In genomic region chr11:101616948-101617767, GRCm38 (mm10) we compare ENCODE assay signal across 11 mouse cellular contexts. TPM values are rescaled to one million over a fixed set of nuclear protein-coding genes. Genes with fewer than 3 reads are reported as not detected.
DNase-seq lines count a peak whose midpoint lies in the region; ATAC-seq lines count a peak whose summit lies in the region.
"Had no signal": no experiment of that assay in that cellular context is flagged by ENCODE, and none has a peak within 500 bp of the region (broad histone marks: within the 10 kb centered on the region; RNA-seq: fewer than 3 reads in every experiment).

No protein-coding gene starts in this region.

- H3K9me3 ChIP-seq in erythroblast, embryonic 14.5 days (ENCODE audit: control insufficient read depth, low read length), result peaks cover 5% of the 10 kb centered on the region
- no peaks in the 10 kb centered on the region for H3K9me3 ChIP-seq in limb, embryonic 11.5 days (ENCODE audit: control insufficient read depth, low read length)
- H3K9me3 ChIP-seq in neural tube, embryonic 11.5 days (ENCODE audit: control insufficient read depth, low read length), result no peaks in the 10 kb centered on the region

- H3K9ac ChIP-seq in limb, embryonic 11.5 days (ENCODE audit: low read length), result no peak overlapping the region
- H3K9ac ChIP-seq in neural tube, embryonic 11.5 days (ENCODE audit: low read length), result no peak overlapping the region; the same call in 1 of the 2 replicates

- peaks cover 3% of the 10 kb centered on the region; the same call in 1 of the 2 replicates for H3K27me3 ChIP-seq in erythroblast, embryonic 14.5 days (ENCODE audit: control insufficient read depth)
- no peaks in the 10 kb centered on the region for H3K27me3 ChIP-seq in limb, embryonic 11.5 days (ENCODE audit: control insufficient read depth, insufficient read depth, low read length)
- H3K27me3 ChIP-seq in neural tube, embryonic 11.5 days (ENCODE audit: control insufficient read depth, insufficient read depth, low read length), result no peaks in the 10 kb centered on the region

- intact Hi-C loops in gastrocnemius, postnatal 36 days (cut with DNase I), result loop anchor here (1.0 kb wide), 1 partner anchor 101 kb away; no protein-coding TSS in a partner anchor

- H3K4me3 ChIP-seq in erythroblast, embryonic 14.5 days (replicated peaks), result peak overlapping the region; percentile 23
- no peak overlapping the region for H3K4me3 ChIP-seq in limb, embryonic 11.5 days (ENCODE audit: low read depth, low read length)
- no peak overlapping the region for H3K4me3 ChIP-seq in neural tube, embryonic 11.5 days (ENCODE audit: low read depth, low read length)

- H3K4me2 ChIP-seq in limb, embryonic 11.5 days (ENCODE audit: low read depth, severe bottlenecking), result peak overlapping the region; percentile 13; the same call in 1 of the 2 replicates
- H3K4me2 ChIP-seq in neural tube, embryonic 11.5 days (ENCODE audit: low read depth), result peak overlapping the region; percentile 32

- no peak for ATAC-seq in limb, embryonic 11.5 days (ENCODE audit: insufficient number of reproducible peaks, low FRiP score, low TSS enrichment, low read depth)
- no peak for ATAC-seq in neural tube, embryonic 11.5 days (ENCODE audit: insufficient read depth, low FRiP score, low TSS enrichment)

- H3K27ac ChIP-seq in limb, embryonic 11.5 days (replicated peaks; ENCODE audit: low read depth, low read length), result no peak overlapping the region
- H3K27ac ChIP-seq in neural tube, embryonic 11.5 days (ENCODE audit: low read depth, low read length), result no peak overlapping the region

- 20% methylated on average over 18 of the region's 18 CpGs for WGBS in limb, embryonic 11.5 days
- WGBS in neural tube, embryonic 11.5 days, result 23% methylated on average over 18 of the region's 18 CpGs

- H3K4me1 ChIP-seq in erythroblast, embryonic 14.5 days (ENCODE audit: control insufficient read depth), result peaks cover 52% of the 10 kb centered on the region
- peaks cover 11% of the 10 kb centered on the region for H3K4me1 ChIP-seq in limb, embryonic 11.5 days (ENCODE audit: control insufficient read depth, insufficient read depth, low read length)
- peaks cover 13% of the 10 kb centered on the region for H3K4me1 ChIP-seq in neural tube, embryonic 11.5 days (ENCODE audit: control insufficient read depth, insufficient read depth, low read length)

- no peaks in the 10 kb centered on the region for H3K36me3 ChIP-seq in erythroblast, embryonic 14.5 days (ENCODE audit: control insufficient read depth)
- H3K36me3 ChIP-seq in limb, embryonic 11.5 days (ENCODE audit: control insufficient read depth, insufficient read depth, low read length), result no peaks in the 10 kb centered on the region
- no peaks in the 10 kb centered on the region for H3K36me3 ChIP-seq in neural tube, embryonic 11.5 days (ENCODE audit: control insufficient read depth, insufficient read depth, low read length)

- DNase-seq in layer of hippocampus, adult 9-11 months, result peak; percentile 24
- no peak for DNase-seq in layer of hippocampus, adult 9-10 months (ENCODE audit: low spot score)
- DNase-seq in limb, embryonic 11.5 days (ENCODE audit: low spot score), result peak; percentile 36
- DNase-seq in neural tube, embryonic 11.5 days (ENCODE audit: low spot score), result no peak
- no peak for DNase-seq in gastrocnemius, postnatal 36 days
- DNase-seq in testis, postnatal 10 days (ENCODE audit: low spot score), result no peak
- no peak for DNase-seq in kidney, postnatal 4 days

RNA-seq across cellular contexts. Expression of gene Rdm1, which starts 9.8 kb away (rescaled TPM):
- 1.4 and 2.2 TPM in 2 replicates for polyA plus RNA-seq in erythroblast, embryonic 14.5 days (2012)
- 30.0 and 31.0 TPM in 2 replicates for polyA plus RNA-seq in limb, embryonic 11.5 days (2014; fragmentation: Nextera tagmentation; extraction: Ambion mirVana)
- polyA plus RNA-seq in neural tube, embryonic 11.5 days (2014; fragmentation: Nextera tagmentation; extraction: Ambion mirVana), result 24.1 and 30.7 TPM in 2 replicates
- total RNA-seq in gastrocnemius, postnatal 36 days (2021), result 10 to 100 TPM; 22.4 to 24.3 TPM

RNA-seq across cellular contexts. Expression of gene Gm11634, which starts 18.1 kb away (rescaled TPM):
- polyA plus RNA-seq in erythroblast, embryonic 14.5 days (2012), result not detected in 2 replicates
- not detected in 2 replicates for polyA plus RNA-seq in limb, embryonic 11.5 days (2014; fragmentation: Nextera tagmentation; extraction: Ambion mirVana)
- polyA plus RNA-seq in neural tube, embryonic 11.5 days (2014; fragmentation: Nextera tagmentation; extraction: Ambion mirVana), result not detected in 2 replicates
- not detected for total RNA-seq in gastrocnemius, postnatal 36 days (2021)
- total RNA-seq: MEL had no signal
- polyA plus RNA-seq: cortical plate, adult 2 months; kidney, embryonic 16.5 days had no signal

RNA-seq across cellular contexts. Expression of gene Tmem106a, which starts 35.1 kb away (rescaled TPM):
- 0.05 TPM in 1 of 2 replicates, not detected in the other for polyA plus RNA-seq in erythroblast, embryonic 14.5 days (2012)
- polyA plus RNA-seq in limb, embryonic 11.5 days (2014; fragmentation: Nextera tagmentation; extraction: Ambion mirVana), result 0.67 and 1.3 TPM in 2 replicates
- polyA plus RNA-seq in neural tube, embryonic 11.5 days (2014; fragmentation: Nextera tagmentation; extraction: Ambion mirVana), result 1.6 and 2.5 TPM in 2 replicates
- 1 to 10 TPM in 1 of 2 experiments, under 1 TPM in 1; 0.96 to 1.8 TPM for total RNA-seq in gastrocnemius, postnatal 36 days (2021)

RNA-seq across cellular contexts. Expression of gene Arl4d, which starts 48.2 kb away (rescaled TPM):
- 0.04 and 0.13 TPM in 2 replicates for polyA plus RNA-seq in erythroblast, embryonic 14.5 days (2012)
- 1.7 TPM in 2 replicates for polyA plus RNA-seq in limb, embryonic 11.5 days (2014; fragmentation: Nextera tagmentation; extraction: Ambion mirVana)
- 23.9 and 29.5 TPM in 2 replicates for polyA plus RNA-seq in neural tube, embryonic 11.5 days (2014; fragmentation: Nextera tagmentation; extraction: Ambion mirVana)
- total RNA-seq in gastrocnemius, postnatal 36 days (2021), result 1 to 10 TPM; 4.7 to 9.3 TPM

Comparison
In these comparisons a context has a peak if more than half of its experiments do, and no peak if none do; other contexts are left out.
1. DNase-seq: peak in layer of hippocampus, adult 9-11 months (single experiment) and limb, embryonic 11.5 days (single experiment); none in layer of hippocampus, adult 9-10 months (single experiment), neural tube, embryonic 11.5 days (single experiment), gastrocnemius, postnatal 36 days (0 of 2), testis, postnatal 10 days (single experiment) and kidney, postnatal 4 days (0 of 2).